Mouse (Mus musculus) B cell, adult 2 months (primary cell): ENCODE results near the gene Ptpn14.
A peak's percentile ranks its signal among the peaks of the same experiment; 100 is the strongest.

Source experiments
- DNase-seq, 2 experiments: peaks; one replicate each; pipeline ENCODE4 v3.0.0; 2022

Ptpn14 gene

DNA sequence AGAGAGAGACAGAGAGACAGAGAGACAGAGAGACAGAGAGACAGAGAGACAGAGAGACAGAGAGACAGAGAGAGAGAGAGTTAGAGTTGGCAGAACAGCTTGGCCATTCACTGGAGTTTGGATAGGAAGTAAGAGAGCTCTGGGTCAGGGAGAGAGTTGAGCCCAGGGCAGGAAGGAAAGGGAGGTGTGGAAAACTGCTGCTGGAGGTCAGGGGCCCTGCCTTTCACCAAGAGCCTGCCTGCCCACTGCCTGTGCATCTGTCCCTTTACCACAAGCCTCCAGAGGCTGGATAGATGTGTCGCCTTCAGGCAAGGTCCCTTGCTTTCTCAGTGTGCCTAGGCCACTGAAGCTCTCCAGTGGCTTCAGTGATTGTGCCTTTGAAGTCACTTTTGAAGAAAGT lies 46.7 kb downstream of the Ptpn14 start:
- DNase-seq: no peak

DNA sequence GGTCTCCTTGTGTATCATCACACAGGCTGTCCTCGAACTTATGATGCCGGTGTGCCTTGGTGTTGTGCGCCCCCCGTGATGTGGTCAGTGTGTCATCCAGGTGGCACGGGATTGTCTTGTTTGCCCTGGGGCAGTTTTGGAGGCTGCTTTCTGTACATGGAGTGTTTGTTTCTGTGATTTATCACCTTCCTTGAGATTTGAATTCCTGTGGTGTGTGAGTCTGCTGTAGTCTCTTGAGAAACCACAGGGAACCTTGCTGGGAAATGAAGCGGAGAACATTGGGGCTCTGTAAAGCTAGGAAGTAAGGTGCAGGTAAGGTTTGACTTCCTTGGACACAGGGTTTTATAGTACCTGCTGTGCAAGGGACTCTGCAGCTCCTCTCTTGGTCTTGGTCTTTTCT lies 49.1 kb downstream of the Ptpn14 start:
- no peak for DNase-seq

DNA sequence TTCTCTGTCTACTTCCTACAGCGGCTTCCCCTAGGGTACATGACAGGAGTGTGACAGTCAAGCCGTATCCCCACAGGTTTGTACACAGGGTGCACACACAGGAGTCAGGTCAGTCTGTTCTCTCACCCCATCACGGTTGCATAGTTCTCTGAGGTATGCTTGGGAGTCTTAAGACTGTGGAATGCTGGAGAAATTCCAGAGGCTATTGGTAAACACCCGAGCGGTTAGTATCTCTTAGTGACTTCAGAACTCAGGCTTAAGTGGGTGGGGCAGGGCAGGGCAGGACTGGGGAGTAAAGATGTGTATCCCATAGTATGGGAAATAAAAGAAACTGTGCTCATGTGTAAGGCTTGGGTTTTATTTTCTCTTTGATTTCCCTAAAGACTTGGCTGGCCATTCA lies 50.3 kb downstream of the Ptpn14 start:
- no peak for DNase-seq

DNA sequence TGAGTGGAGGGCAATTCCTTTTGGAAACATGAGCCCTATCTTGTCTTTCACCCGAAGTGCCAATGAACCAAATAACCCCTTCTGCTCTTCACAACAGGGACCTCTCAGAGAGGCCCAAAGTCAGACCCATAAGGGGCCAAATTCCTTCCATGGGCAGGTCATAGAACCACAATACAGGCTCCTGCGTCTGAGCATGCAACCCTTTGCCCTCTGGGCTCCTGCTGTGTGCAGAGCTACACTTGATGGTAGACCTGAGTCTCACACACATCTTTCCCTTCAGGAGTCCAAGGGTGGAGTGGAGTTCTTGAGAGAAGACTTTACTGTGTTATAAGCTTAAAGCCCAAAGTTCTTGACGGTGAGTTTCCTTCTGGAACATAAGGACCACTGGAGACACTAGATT lies 51.2 kb downstream of the Ptpn14 start:
- no peak for DNase-seq

DNA sequence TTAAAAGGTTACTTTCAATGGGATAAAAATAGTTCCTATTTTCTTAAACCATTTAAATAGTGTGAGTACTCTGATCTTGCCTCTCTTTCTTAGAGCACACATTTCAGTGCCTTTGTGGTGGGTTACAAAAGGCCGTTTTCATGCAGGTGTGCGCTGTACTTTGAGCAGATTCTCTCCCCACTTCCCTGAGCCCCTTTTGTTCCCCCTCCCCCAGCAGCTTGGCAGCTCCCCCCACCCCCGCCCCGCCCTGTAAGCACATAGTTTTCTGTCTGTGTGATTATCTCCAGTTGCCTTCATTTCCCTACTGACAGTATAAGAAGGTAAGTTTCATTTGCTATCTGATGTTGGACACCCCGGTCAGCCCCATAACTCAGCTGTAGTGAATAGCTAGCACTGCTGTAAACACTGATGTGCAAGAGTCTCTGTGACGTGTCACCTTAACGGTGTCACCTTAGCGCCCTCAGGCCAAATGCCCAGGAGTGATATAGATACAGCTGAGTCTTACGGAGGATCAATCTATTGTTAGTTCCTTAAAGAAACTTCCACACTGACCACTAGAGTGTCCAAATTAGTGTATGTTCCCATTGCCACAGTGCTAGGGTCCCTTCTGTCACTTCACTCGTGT lies 53.8 kb downstream of the Ptpn14 start:
- DNase-seq: no peak

DNA sequence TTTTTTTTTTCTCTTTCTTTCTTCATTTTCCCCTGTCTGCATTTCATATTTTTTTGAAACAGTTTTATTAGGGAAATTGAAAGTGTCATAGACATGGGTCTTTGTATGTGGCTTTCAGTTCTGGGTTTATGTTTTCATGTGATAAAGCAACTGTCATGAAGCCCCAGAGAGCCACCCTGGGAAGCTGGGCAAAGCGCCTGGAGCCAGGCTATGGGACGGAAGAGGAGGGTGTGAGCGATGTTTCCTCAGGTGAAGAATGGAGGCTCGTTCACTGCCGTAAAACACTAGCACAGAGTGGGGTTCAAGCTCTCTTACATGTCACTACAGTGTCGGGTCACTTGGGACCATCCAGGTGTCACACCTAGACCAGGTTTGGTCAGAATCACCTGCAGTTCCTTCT lies 54.6 kb downstream of the Ptpn14 start:
- no peak for DNase-seq

DNA sequence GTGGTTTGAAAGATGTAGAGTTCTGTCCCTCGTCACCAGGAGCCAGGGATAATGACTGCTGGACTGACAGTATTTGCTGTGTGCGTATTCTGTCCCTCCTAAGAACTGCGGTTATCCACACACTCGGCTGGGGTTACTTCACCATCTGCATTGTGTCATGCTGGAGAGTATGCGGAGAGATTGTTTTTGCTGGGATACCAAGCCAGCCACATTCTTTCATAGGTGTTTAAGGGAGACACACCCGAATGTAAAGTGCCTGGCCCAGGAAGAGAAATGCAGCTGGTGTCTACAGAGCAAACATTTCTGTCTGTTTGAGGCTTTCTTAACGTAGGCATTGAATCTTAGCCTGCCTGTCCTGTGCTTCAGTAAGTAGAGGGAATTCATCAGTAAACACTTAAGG lies 56.4 kb downstream of the Ptpn14 start:
- DNase-seq: no peak

DNA sequence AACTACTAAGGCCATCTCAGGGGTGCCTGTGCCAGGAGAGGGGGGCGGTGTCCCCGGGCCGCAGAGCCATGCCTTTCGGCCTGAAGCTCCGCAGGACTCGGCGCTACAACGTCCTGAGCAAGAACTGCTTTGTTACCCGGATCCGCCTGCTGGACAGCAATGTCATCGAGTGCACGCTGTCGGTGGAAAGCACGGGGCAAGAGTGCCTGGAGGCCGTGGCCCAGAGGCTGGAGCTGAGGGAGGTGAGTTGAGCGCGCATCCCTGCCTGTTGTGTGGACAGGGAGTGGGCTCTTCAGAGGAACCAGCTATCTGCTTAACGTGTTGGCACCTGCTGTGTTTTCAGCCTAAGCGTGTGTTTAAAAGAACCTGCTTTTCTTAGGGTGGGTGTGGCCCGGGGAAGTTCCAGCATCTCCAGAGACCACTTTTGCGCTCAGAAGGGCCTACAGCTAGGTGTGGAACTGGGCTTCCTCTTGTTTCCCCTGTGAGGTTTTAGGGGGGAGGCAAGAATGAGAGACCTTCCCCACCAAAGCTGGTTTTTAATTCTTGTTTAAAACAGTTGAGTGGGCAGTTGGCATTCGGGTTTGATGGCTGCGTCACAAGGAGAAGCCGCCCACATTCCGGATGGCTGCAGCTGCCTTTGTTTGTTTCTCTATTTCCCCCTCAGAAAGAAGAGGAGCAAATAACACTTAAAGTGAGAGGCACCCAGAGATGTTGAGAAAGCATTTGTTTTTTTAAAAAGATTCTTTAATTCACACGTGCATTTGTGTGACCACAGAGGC lies 58.8 kb downstream of the Ptpn14 start:
- DNase-seq: no peak

DNA sequence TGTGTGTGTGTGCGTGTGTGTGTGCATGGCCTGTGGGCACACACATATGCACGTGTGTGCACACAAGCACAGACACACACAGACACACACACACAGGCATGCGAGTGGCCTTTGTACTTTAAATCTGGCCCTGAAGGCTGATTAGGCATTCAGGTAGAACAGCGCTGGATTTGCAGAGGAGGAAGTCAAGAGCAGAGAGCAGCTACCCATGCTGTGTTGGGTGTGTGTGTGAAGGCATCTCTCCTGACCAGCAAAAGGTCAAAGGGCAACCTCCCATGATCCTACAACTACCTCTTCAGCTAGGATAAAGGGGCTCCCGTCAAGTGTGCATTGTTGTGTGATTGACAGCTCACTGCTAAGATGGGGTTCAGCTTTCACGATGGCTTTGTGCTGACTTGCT lies 61.5 kb downstream of the Ptpn14 start:
- DNase-seq: no peak

DNA sequence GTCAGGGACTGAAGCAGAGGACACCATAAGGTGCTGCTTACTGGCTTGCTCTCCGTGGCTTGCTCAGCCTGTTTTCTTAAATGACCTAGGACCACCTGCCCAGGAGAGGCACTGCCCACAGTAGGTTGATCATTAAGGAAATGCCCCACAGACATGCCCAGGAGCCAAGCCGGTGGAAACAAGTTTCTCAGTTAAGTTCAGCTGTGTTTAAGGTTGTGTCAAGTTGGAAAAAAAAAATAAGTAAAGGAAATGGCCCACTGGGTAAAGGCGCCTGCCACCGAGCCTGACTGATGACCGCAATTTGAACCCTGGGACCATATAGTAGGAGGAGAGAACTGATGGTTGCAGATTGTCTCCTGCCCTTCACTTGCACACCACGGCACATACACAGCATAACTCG lies 62.6 kb downstream of the Ptpn14 start:
- no peak for DNase-seq

DNA sequence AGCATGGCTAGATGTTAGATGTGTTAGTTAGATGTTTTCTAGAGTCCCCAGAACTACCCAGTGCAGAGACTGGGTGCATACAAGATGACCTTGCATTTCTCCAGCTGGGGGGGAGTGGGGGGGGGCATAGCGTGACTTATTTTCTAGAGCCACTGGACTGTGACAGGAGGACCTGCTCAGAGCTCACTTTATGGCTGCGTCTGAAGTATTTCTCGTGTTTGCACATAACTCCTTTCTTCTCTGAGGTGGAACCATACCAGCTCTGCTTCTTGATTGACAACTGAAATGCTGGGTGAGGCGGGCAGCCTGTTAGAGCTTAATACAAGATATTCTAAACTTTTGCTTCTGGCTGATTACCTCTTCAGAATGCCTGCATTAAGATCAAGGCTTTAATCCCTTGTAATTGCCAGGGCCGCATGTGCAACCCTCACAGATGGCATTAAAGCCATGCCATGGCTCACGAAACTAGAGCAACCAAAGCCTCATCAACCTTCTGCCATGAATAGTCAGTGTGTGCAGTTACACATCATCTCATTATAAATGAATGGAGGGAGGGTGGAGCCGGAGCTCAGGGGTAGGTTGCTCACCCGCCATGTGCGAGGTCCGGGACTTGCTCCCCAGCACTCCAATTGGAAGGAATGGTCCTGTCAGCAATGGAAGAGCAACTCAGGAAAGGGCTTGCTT lies 63.6 kb downstream of the Ptpn14 start:
- DNase-seq: no peak

DNA sequence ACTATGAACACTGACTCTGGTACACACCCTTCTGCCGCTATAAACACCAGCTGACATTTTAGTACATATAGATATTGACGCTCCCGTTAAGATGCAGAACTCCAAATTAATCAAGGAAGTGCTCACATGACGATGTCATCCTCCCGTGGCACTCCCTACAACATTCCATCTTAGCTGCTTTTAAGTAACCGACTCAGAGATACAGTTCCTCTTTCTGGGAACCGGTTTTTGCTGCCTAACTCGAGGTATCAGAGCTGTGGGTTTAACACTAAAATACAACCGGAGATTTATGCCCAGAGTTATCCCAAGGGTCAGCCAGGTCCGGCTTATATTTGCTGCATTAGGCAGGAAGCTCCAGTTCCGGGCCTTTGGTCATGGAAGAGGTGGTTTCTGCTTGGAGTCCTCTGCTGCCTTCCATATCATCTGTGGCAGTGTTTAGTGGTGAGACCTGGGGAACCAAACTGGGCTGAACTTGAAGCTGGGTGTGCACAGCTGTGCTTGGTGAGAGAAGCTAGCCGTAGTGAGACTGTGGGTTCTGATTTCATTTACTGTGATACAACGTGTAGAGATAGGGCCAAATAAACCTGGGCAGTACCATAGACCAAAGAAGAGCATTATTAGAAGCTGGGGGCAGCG lies 64.6 kb downstream of the Ptpn14 start:
- DNase-seq: no peak

DNA sequence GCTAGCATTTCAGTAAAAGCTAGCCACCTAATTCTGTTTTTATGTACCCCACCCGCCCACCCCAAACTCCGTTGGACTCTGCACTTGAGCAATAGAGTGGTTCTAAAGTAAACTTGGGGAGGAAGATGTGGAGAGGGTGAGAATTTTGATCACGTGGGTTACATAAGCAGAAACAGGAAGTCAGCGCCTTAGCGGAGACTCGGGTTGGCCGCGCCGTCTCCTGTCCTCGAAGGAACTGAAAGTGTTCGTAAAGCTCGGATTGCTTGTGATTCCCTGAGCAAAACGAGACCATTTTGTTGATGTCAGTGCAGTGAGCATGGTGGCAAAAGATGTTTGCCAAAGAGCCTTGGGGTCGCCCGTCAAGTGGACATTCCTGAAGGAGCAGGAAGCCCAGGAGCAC lies 70.9 kb downstream of the Ptpn14 start:
- DNase-seq: peak; percentile 63 to 68

DNA sequence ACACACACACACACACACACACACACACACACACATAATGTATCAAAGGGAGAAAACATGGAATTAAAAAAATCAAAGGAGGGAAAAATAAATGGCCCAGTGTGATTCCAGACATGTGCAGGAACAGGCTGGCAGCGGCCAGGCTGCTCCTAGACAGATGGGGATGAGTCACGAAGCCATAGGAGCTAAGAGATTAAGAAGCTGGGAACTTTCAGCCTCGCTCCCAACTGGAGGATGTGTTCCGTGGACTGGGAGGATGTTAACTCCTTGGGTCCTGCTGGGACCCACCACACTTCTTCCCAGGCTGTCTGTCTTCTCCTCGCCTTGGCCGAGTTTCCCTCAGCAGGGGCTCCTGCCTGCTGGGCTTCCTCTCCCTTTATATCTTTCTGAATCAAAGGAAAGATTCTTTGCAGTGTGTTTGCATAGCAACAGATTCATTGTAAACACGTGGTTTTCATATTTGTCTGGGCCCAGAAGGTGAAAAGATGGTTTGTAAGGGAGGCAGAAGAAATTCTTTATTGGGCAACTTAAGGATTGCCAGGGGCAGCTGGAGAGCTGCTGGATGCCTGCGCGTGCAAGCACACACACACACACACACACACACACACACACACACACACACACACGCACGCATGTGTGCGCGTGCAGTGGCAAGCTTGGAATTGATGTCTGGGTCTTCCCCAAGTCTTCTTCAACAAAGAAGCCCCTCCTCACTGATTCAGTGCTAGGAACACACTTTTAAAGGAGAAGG lies 72.3 kb downstream of the Ptpn14 start:
- DNase-seq: no peak

DNA sequence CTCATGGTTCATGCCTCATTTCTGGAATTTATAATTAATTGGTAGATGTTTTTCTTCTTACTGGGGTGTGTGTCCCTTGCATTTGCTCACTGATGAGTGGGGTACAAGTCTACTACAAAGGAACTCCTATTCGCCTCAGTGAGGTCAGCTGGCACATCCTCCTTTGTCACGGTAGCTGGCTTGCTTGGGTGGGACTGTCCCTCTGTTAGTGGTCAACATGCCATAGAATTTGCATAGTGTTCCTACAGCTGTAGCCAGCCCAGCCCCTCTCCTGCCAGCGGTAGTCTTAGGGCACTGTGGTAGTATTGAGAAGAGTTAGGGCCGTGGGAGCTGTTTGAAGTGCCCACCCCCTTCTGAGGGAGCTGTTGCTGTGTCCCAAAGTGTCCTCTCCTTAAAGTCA lies 73.2 kb downstream of the Ptpn14 start:
- peak; percentile 34 to 43 for DNase-seq

DNA sequence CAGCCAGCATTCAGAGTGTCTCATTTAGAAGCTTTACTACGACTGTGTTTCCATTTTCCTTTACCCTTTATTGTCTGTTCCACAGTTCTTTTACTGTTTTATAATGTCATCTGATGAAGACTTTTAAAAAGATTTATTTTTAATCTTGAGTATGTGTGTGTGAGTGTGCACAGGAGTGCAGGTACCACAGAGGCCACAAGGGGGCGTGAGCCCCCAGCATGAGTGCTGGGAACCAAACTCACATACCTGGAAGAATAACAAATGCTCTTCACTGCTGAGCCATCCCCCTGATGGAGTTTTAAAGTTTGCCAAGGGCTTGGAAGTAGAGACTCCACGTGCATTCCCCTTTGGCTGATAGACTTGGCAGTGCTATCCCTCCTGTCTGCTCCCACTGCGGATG lies 74.5 kb downstream of the Ptpn14 start:
- DNase-seq: no peak

DNA sequence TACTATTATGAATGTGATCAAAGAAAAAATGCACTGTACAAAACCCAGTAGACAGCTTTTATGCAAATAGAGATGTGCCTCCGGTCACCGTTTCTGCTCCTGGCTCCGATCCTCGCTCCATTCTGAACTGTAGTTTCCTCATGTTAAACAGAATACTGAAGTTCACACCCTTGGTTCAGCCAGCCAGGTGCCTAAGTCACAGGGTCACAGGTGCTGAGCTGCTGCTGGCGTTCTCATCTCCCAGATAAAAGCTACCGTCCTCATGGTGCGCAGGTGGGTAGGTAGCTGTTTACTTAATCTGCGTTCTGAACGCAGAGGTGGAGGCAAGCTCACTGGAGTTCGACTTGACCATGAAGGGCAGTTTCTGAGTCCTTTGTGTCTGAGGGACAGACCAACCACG lies 75.7 kb downstream of the Ptpn14 start:
- no peak for DNase-seq

DNA sequence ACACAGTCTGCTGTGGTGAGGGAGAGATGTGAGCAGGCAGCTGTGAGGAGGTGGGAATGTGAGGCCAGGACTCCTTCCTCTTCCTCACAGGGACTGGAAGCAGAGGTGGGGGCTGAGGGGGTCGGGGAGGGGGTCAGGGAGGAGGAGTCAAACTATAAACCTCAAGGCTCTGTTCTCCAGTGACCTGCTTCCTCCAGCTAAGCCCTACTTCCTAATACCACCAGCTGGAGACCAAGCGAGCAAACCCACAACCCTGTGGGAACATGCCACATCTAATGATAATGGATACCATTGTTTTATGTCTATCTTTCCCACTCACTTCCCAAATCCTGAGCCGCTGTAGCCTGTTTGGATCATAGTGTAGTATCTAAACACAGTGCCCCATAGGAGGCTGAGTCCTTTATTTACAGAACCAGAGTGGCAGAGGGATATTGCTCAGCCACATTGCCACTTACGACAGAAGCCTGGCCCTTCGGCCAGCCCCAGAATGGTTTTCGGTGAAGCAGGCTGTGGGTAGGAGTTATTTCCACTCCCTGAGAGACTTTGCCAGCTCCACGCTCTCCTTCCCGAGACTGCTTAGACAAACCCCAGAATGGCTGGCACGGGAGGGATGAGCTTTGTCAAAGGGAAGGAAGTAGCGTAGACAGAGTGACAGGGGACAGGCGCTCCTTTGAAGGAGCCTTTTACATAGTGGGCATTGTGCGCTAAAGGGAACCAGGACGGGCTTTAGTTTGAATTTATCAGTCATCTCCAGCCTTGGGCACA lies 78.6 kb downstream of the Ptpn14 start:
- DNase-seq: no peak

DNA sequence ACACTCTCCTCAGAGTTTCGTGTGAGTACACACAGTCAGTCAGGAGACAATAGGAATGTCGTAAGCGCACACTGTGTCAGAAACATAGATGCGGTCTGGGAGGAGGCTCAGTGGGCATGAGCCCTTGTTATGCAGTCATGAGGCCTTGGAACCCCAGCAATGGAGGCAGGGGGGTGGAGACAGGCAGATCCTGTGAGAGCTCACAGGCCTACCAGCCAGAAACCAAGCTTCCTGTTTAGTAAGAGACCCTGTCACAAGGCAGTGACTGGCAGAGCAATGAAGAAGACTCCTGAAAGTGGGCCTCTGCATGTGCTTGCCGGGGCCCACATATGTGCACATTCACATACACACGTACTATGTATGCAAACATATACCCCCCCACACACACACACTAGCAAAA lies 79.9 kb downstream of the Ptpn14 start:
- DNase-seq: no peak

DNA sequence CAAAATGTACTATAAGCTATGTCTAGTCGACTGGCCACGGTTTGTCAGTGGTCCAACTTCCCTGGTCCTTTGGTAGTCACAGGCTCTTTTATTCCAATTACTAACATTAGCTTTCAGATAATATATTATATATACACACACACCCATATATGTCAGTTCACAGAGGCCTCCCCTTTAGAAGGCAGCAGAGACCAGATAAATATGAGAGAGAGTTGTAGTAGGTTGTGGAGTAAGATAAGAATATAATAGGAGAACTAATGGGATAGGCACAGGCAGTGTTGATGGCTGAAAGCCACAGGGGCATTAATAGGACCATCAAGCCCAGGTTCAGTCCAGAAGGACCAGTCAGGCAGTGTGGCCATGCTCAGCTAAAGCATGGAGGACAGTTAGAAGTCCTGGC lies 80.4 kb downstream of the Ptpn14 start:
- no peak for DNase-seq

DNA sequence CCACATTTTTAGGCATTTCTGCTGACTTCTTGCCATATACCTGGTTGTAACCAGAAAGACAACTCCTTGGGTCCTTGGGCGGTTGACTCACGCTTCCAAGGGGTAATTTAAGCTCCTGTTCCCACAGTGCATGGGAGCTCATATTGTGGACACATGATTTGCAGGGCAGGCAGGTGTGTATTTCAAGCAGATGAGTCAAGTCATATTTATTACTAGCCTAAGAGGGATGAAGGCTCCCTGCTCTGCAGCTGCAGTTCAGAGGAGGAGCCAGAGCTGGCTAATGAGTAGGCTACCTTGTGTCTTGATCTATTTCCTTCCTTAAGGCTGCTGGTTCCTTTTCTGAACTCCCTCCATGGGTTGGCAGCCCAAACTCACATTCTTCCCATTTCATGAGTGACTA lies 83.7 kb downstream of the Ptpn14 start:
- DNase-seq: no peak

DNA sequence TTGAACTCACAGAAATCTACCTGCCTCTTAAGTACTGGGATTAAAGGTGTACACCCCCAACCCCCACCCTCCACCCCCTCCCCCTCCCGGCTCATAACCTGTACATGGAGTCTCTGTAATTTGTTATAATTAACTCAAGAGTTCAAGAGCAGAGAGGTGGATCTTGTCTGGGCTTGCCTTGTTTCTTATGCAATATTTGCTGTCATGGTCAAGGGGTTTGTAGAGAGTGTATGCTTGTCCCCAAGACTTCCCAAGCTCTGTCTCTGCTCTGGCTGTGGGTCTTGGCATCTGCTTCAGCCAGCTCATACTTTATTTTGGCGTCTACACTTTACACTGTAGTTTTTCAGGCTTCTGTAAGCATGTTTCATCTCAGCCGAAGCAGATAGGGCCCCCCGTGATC lies 86.3 kb downstream of the Ptpn14 start:
- no peak for DNase-seq
